In genomic region chr11:97272835-97273234, GRCm38 (mm10) we compare ENCODE assay signal across 21 mouse cellular contexts.
"Had no signal": no experiment of that assay in that cellular context is flagged by ENCODE, and none has a peak within 500 bp of the region (broad histone marks: within the 10 kb centered on the region; RNA-seq: fewer than 3 reads in every experiment).

No protein-coding gene starts in this region.

- DNase-seq: kidney, adult 9 months; kidney, postnatal 14 days; layer of hippocampus, adult 9-11 months; liver; lung, adult 18-20 months; lung, postnatal 14 days; midbrain, embryonic 14.5 days; right cerebral cortex, adult 18-20 months; right cerebral cortex, postnatal 14 days; right cerebral cortex, postnatal 4 days; thymus, adult 2 months had no signal

- H3K9me3 ChIP-seq: limb, embryonic 10.5 days; liver, embryonic 12.5 days; liver, embryonic 15.5 days; lung, embryonic 15.5 days; neural tube, embryonic 15.5 days had no signal

- H3K9ac ChIP-seq: limb, embryonic 13.5 days; liver, embryonic 12.5 days; liver, embryonic 15.5 days; lung, embryonic 15.5 days; neural tube, embryonic 12.5 days; neural tube, embryonic 15.5 days had no signal

- H3K4me2 ChIP-seq: limb, embryonic 13.5 days; liver, embryonic 12.5 days; liver, embryonic 15.5 days; lung, embryonic 15.5 days; neural tube, embryonic 12.5 days; neural tube, embryonic 15.5 days had no signal

- H3K36me3 ChIP-seq: liver, embryonic 12.5 days; liver, embryonic 15.5 days; lung, embryonic 15.5 days; neural tube, embryonic 12.5 days; neural tube, embryonic 15.5 days had no signal

- H3K4me1 ChIP-seq: limb, embryonic 10.5 days had no signal

- H3K27me3 ChIP-seq: limb, embryonic 13.5 days; liver, embryonic 12.5 days; liver, embryonic 15.5 days; lung, embryonic 15.5 days; neural tube, embryonic 12.5 days; neural tube, embryonic 15.5 days had no signal

- H3K27ac ChIP-seq: layer of hippocampus, adult 2 months; limb, embryonic 10.5 days; limb, embryonic 13.5 days; liver, embryonic 12.5 days; liver, embryonic 15.5 days; lung, embryonic 15.5 days; macrophage; neural tube, embryonic 12.5 days; neural tube, embryonic 15.5 days; stomach, postnatal 0 days had no signal

- H3K4me3 ChIP-seq: layer of hippocampus, adult 2 months; limb, embryonic 10.5 days; limb, embryonic 13.5 days; liver, embryonic 12.5 days; liver, embryonic 15.5 days; lung, embryonic 15.5 days; neural tube, embryonic 12.5 days; neural tube, embryonic 15.5 days had no signal

- ATAC-seq: liver, embryonic 12.5 days had no signal
